Mouse (Mus musculus): Measurements from ENCODE around the gene Cbx7. TPM values are rescaled to one million over a fixed set of nuclear protein-coding genes. Genes with fewer than 3 reads are reported as not detected.

The Cbx7 gene
- total and polyA plus RNA-seq, 3 experiments = 8.1 to 12.4 (median 12.1) TPM

DNA sequence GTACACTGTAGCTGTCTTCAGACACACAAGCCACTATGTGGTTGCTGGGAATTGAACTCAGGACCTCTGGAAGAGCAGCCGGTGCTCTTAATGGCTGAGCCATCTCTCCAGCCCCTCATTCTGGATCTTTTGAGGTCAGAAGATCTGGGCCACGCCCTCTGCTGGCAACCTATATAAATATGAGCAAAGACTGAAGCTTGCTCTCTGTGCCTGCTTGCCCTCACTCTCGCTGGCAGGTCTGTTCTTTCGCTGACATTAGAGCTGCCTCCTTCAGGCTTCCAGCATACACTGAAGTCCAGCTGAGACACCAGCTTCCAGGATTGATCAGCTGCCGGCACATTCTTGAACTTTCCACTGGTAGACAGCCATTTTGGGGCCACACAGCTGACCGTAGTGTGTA, 23.2 kb downstream of the Cbx7 start:
- no peak for DNase-seq (ENCODE audit: extremely low read depth)
- Histone ChIP-seq H3K36me3 (replicated peaks in 1 of 2; ENCODE audit: control insufficient read depth in 1 of 2, insufficient read depth in 1 of 2, low read length in 1 of 2) (no peaks in the 10 kb centered on the region), H3K4me1 (ENCODE audit: control insufficient read depth in 1 of 2, insufficient read depth in 2 of 2) (peaks cover 3 to 15% of the 10 kb centered on the region in 2 experiments; a peak in 2 of 4 replicates), H3K27ac (ENCODE audit: insufficient read depth, low read depth) (no peak overlapping the region), H3K9me3 (replicated peaks; ENCODE audit: low read length) (peaks cover 15% of the 10 kb centered on the region), H3K4me3 (replicated peaks in 1 of 3; ENCODE audit: low read depth in 2 of 3, low read length in 2 of 3, poor library complexity in 1 of 3) (no peak overlapping the region), H3K79me2 (replicated peaks; ENCODE audit: control insufficient read depth, extremely low read depth, insufficient read depth, poor library complexity, severe bottlenecking) (no peaks in the 10 kb centered on the region), H3K27me3 (replicated peaks) (peaks cover 8% of the 10 kb centered on the region), H3K9ac (ENCODE audit: insufficient read depth, low read depth) (no peak overlapping the region), H3K4me2 (ENCODE audit: insufficient read depth, low read depth, poor library complexity, severe bottlenecking) (no peak overlapping the region)
- dilution Hi-C loops (cut with MboI; ENCODE audit: extremely low pct_ligation_motif_present, extremely low pct_unique_long_range_greater_than_20kb, low sequenced_read_pairs) (no loop called here), in situ Hi-C loops (cut with MboI; ENCODE audit: low pct_ligation_motif_present, low pct_unique_long_range_greater_than_20kb, low sequenced_read_pairs) (loop anchor here (10.0 kb wide), 1 partner anchor 287 kb away; the partner anchor contains the start of genes AC140267.1 and Mief1)
- TF ChIP-seq CTCF (conservative IDR thresholded peaks at IDR 0.05 in 1 of 2, IDR thresholded peaks at IDR 0.05 in 1 of 2; ENCODE audit: low read depth in 2 of 2, low read length in 2 of 2) (peak in 1 of 2 experiments; percentile 29; a peak in 1 of 4 replicates), ELF1 (IDR thresholded peaks at IDR 0.05; ENCODE audit: low read depth, low read length) (no peak), TCF12 (IDR thresholded peaks at IDR 0.05; ENCODE audit: low read depth, low read length) (no peak)

DNA sequence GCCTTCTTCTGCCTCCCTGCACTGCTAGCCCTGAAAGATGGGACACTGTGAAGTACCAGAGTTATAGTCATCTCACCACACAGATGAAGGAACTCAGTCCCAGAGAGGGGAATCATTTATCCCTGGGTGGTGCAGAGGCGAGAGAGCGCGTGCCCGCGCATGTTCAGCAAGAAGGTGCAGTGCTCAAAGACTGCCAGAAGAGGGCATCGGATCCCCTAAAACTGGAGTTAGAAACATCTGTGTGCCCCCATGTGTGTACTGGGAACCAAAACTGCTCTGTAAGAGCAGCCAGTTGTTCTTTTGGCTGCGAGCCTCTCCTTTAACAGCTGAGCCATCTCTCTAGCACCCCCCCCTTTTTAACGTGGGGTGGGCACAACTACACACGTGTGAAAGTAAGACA, 24.1 kb downstream of the Cbx7 start:
- H3K4me2 ChIP-seq (ENCODE audit: insufficient read depth, low read depth, poor library complexity, severe bottlenecking) = no peak overlapping the region
- H3K27ac ChIP-seq (ENCODE audit: insufficient read depth, low read depth) = no peak overlapping the region
- in situ Hi-C loops (cut with MboI; ENCODE audit: low pct_ligation_motif_present, low pct_unique_long_range_greater_than_20kb, low sequenced_read_pairs) = loop anchor here (10.0 kb wide), 1 partner anchor 288 kb away; the partner anchor contains the start of genes AC140267.1 and Mief1

DNA sequence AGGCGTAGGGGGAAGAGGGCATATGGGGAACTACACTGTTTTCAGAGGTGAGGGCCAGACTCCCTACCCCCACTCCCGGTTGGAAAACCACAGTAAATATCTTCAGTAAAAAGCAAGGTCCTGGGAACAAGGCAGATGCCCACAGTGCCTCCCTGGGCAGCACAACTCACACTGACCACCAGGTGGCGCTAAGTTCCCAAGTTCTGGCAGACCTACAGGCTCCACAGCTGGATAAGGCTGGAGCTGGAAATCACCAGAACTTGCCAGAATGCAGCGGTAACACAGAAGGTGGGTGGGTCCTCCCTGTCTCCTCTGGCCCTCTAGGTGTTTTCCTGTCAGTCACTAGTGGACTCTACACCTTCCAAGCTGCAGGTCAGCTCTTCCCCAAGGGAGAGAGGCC, 24.9 kb downstream of the Cbx7 start:
- H3K9ac ChIP-seq (ENCODE audit: insufficient read depth, low read depth) = no peak overlapping the region
- H3K4me1 ChIP-seq (ENCODE audit: control insufficient read depth in 1 of 2, insufficient read depth in 2 of 2) = peaks cover 3 to 29% of the 10 kb centered on the region in 2 experiments; a peak in 2 of 4 replicates
- peaks cover 18% of the 10 kb centered on the region for H3K9me3 ChIP-seq (replicated peaks; ENCODE audit: low read length)
- H3K27ac ChIP-seq (ENCODE audit: insufficient read depth, low read depth) = no peak overlapping the region
- H3K27me3 ChIP-seq (replicated peaks) = no peaks in the 10 kb centered on the region
- H3K4me3 ChIP-seq (replicated peaks in 1 of 3; ENCODE audit: low read depth in 2 of 3, low read length in 2 of 3, poor library complexity in 1 of 3) = no peak overlapping the region
- in situ Hi-C loops (cut with MboI; ENCODE audit: low pct_ligation_motif_present, low pct_unique_long_range_greater_than_20kb, low sequenced_read_pairs) = loop anchor here (10.0 kb wide), 1 partner anchor 289 kb away; the partner anchor contains the start of genes AC140267.1 and Mief1
- dilution Hi-C loops (cut with MboI; ENCODE audit: extremely low pct_ligation_motif_present, extremely low pct_unique_long_range_greater_than_20kb, low sequenced_read_pairs) = no loop called here
- no peaks in the 10 kb centered on the region for H3K36me3 ChIP-seq (replicated peaks in 1 of 2; ENCODE audit: control insufficient read depth in 1 of 2, insufficient read depth in 1 of 2, low read length in 1 of 2)
- H3K4me2 ChIP-seq (ENCODE audit: insufficient read depth, low read depth, poor library complexity, severe bottlenecking) = no peak overlapping the region
- no peaks in the 10 kb centered on the region for H3K79me2 ChIP-seq (replicated peaks; ENCODE audit: control insufficient read depth, extremely low read depth, insufficient read depth, poor library complexity, severe bottlenecking)
- DNase-seq (ENCODE audit: extremely low read depth) = peak; percentile 88
- TF ChIP-seq IRF4 (IDR thresholded peaks at IDR 0.05; ENCODE audit: low read depth, low read length) (no peak), MYC (IDR thresholded peaks at IDR 0.05; ENCODE audit: low read depth, low read length) (0 out of 2 replicates have a peak, but pooled peaks have one; percentile 32), BHLHE40 (IDR thresholded peaks at IDR 0.05; ENCODE audit: low read depth, low read length) (no peak), PAX5 (IDR thresholded peaks at IDR 0.05; ENCODE audit: low read length) (no peak), SMC3 (IDR thresholded peaks at IDR 0.05; ENCODE audit: low read depth, low read length) (peak; percentile 96), NRF1 (IDR thresholded peaks at IDR 0.05; ENCODE audit: low read depth, low read length) (no peak), MAX (IDR thresholded peaks at IDR 0.05; ENCODE audit: low read length) (no peak), NELFE (IDR thresholded peaks at IDR 0.05; ENCODE audit: low read depth, low read length) (peak; percentile 39; the same call in 1 of the 2 replicates), USF1 (IDR thresholded peaks at IDR 0.05; ENCODE audit: low read depth, low read length) (no peak), MAZ (IDR thresholded peaks at IDR 0.05; ENCODE audit: low read depth, low read length) (no peak), RCOR1 (conservative IDR thresholded peaks at IDR 0.05; ENCODE audit: low read depth, low read length) (no peak), EP300 (IDR thresholded peaks at IDR 0.05; ENCODE audit: low read length) (no peak), USF2 (conservative IDR thresholded peaks at IDR 0.05; ENCODE audit: low read depth, low read length) (no peak), TBP (conservative IDR thresholded peaks at IDR 0.05; ENCODE audit: low read depth, low read length) (no peak), POLR2AphosphoS2 (IDR thresholded peaks at IDR 0.05; ENCODE audit: low read depth, low read length) (no peak), ZC3H11A (IDR thresholded peaks at IDR 0.05; ENCODE audit: low read depth, low read length) (peak; percentile 88), UBTF (IDR thresholded peaks at IDR 0.05; ENCODE audit: low read depth, low read length) (no peak), JUND (conservative IDR thresholded peaks at IDR 0.05; ENCODE audit: low read depth, low read length) (no peak)

More for the DNA sequence above, 24.1 kb downstream of the Cbx7 start:
- H3K36me3 ChIP-seq (replicated peaks in 1 of 2; ENCODE audit: control insufficient read depth in 1 of 2, insufficient read depth in 1 of 2, low read length in 1 of 2) = no peaks in the 10 kb centered on the region
- no peaks in the 10 kb centered on the region for H3K79me2 ChIP-seq (replicated peaks; ENCODE audit: control insufficient read depth, extremely low read depth, insufficient read depth, poor library complexity, severe bottlenecking)
- peaks cover 18% of the 10 kb centered on the region for H3K9me3 ChIP-seq (replicated peaks; ENCODE audit: low read length)
- TF ChIP-seq E2F4 (IDR thresholded peaks at IDR 0.05; ENCODE audit: insufficient replicate concordance, low read depth, low read length) (no peak), USF1 (IDR thresholded peaks at IDR 0.05; ENCODE audit: low read depth, low read length) (no peak), ZC3H11A (IDR thresholded peaks at IDR 0.05; ENCODE audit: low read depth, low read length) (no peak), NELFE (IDR thresholded peaks at IDR 0.05; ENCODE audit: low read depth, low read length) (no peak), HCFC1 (IDR thresholded peaks at IDR 0.05; ENCODE audit: low read depth, low read length) (no peak), CTCF (conservative IDR thresholded peaks at IDR 0.05 in 1 of 2, IDR thresholded peaks at IDR 0.05 in 1 of 2; ENCODE audit: low read depth in 2 of 2, low read length in 2 of 2) (peak; percentile 18 to 57; a peak in 2 of 4 replicates), SMC3 (IDR thresholded peaks at IDR 0.05; ENCODE audit: low read depth, low read length) (peak; percentile 38), SIN3A (IDR thresholded peaks at IDR 0.05; ENCODE audit: low read length) (no peak), RAD21 (IDR thresholded peaks at IDR 0.05; ENCODE audit: low read depth, low read length) (peak; percentile 36), POLR2AphosphoS2 (IDR thresholded peaks at IDR 0.05; ENCODE audit: low read depth, low read length) (no peak), GABPA (IDR thresholded peaks at IDR 0.05; ENCODE audit: insufficient replicate concordance, low read depth, low read length) (no peak), ETS1 (conservative IDR thresholded peaks at IDR 0.05; ENCODE audit: low read depth, low read length) (no peak), MAFK (IDR thresholded peaks at IDR 0.05; ENCODE audit: insufficient replicate concordance, low read length) (no peak), MEF2A (IDR thresholded peaks at IDR 0.05; ENCODE audit: borderline replicate concordance, low read depth, low read length) (no peak), MYC (IDR thresholded peaks at IDR 0.05; ENCODE audit: low read depth, low read length) (no peak)
- peaks cover 5% of the 10 kb centered on the region for H3K27me3 ChIP-seq (replicated peaks)
- dilution Hi-C loops (cut with MboI; ENCODE audit: extremely low pct_ligation_motif_present, extremely low pct_unique_long_range_greater_than_20kb, low sequenced_read_pairs) = no loop called here
- no peak overlapping the region for H3K9ac ChIP-seq (ENCODE audit: insufficient read depth, low read depth)
- DNase-seq (ENCODE audit: extremely low read depth) = peak; percentile 39
- no peak overlapping the region for H3K4me3 ChIP-seq (replicated peaks in 1 of 3; ENCODE audit: low read depth in 2 of 3, low read length in 2 of 3, poor library complexity in 1 of 3)
- peaks cover 3 to 21% of the 10 kb centered on the region in 2 experiments; a peak in 2 of 4 replicates for H3K4me1 ChIP-seq (ENCODE audit: control insufficient read depth in 1 of 2, insufficient read depth in 2 of 2)
